Mouse (Mus musculus) small intestine, adult 2 months (tissue): ENCODE results near the gene Gm10337.

Experiments
- CTCF ChIP-seq: fragments of 200-500 bp; IDR thresholded peaks from 2 replicates; pipeline ENCODE4 v1.5.1; 2012; ENCODE audit warnings: low read depth, mild to moderate bottlenecking, control low read depth, inconsistent platforms, low read length, moderate library complexity, mixed read lengths; ENCODE audit not compliant: insufficient replicate concordance, insufficient read length; ENCODE audit errors: extremely low read depth
- POLR2A ChIP-seq: fragments of 200-500 bp; IDR thresholded peaks from 2 replicates; pipeline ENCODE4 v1.6.1; 2012; ENCODE audit warnings: low read depth, mild to moderate bottlenecking, control low read depth, inconsistent platforms, low read length, moderate library complexity

- no peak for TF ChIP-seq CTCF
- no peak for TF ChIP-seq POLR2A
Measured at GRCm38 (mm10) chr15:102460971-102461370, 42.6 kb upstream of the Gm10337 start.
